Mouse (Mus musculus) midbrain, embryonic 15.5 days (tissue): ENCODE data around the gene Gm17542. TPM values are rescaled to one million over a fixed set of nuclear protein-coding genes. Genes with fewer than 3 reads are reported as not detected.

Source experiments
- ATAC-seq: fragments of 200-750 bp; cut with Nextera tagmentation; replicated peaks from 2 replicates; pipeline ENCODE4 v1.8.0; 2017; ENCODE audit warnings: moderate TSS enrichment
- H3K27ac ChIP-seq: fragments of 300-500 bp; sonication (generic); 2 replicates; pipeline ENCODE4 v1.5.1; 2015; ENCODE audit warnings: mild to moderate bottlenecking, inconsistent platforms
- H3K27me3 ChIP-seq: fragments of 300-500 bp; sonication (generic); replicated peaks from 2 replicates; pipeline ENCODE4 v1.6.1; 2015; ENCODE audit warnings: inconsistent platforms
- H3K36me3 ChIP-seq: fragments of 300-500 bp; sonication (generic); replicated peaks from 2 replicates; pipeline ENCODE4 v1.6.1; 2015; ENCODE audit warnings: inconsistent platforms
- H3K4me1 ChIP-seq: fragments of 300-500 bp; sonication (generic); 2 replicates; pipeline ENCODE4 v1.6.1; 2015; ENCODE audit warnings: inconsistent platforms
- H3K4me2 ChIP-seq: fragments of 300-500 bp; sonication (generic); 2 replicates; pipeline ENCODE4 v1.6.1; 2015; ENCODE audit warnings: inconsistent platforms, mild to moderate bottlenecking, moderate library complexity
- H3K4me3 ChIP-seq: fragments of 300-500 bp; sonication (generic); 2 replicates; pipeline ENCODE4 v1.5.1; 2015; ENCODE audit warnings: mild to moderate bottlenecking, inconsistent platforms
- H3K9ac ChIP-seq: fragments of 300-500 bp; sonication (generic); 2 replicates; pipeline ENCODE4 v1.6.1; 2015; ENCODE audit warnings: mild to moderate bottlenecking, inconsistent platforms
- H3K9me3 ChIP-seq: fragments of 300-500 bp; sonication (generic); 2 replicates; pipeline ENCODE4 v1.6.1; 2016; ENCODE audit warnings: inconsistent platforms
- WGBS: fragments of 180-500 bp; shearing (Covaris S2); methylation state at CpG from one replicate; pipeline ENCODE4 v1.1.7; 2015; ENCODE audit warnings: mixed read lengths; 5-methylcytosine and 5-hydroxymethylcytosine counted together
- polyA plus RNA-seq: library from polyadenylated mRNA; unstranded; fragments of >200 nt; fragmentation: Nextera tagmentation; extraction: Ambion mirVana; gene quantifications from 2 replicates; pipeline ENCODE4 v1.2.1, GENCODE M21; 2015

The Gm17542 gene
- polyA plus RNA-seq, 1 experiment from 2014 or later, result not detected

- ATAC-seq, result peak; percentile 83
- H3K9me3 ChIP-seq, result no peaks in the 10 kb centered on the region
Measured at GRCm38 (mm10) chr10:58673278-58674061, 44.5 kb downstream of the Gm17542 start.

GRCm38 (mm10) chr10:58672557-58673277, 45.3 kb downstream of the Gm17542 start:
- Histone ChIP-seq H3K4me2 (no peak overlapping the region), H3K27me3 (no peaks in the 10 kb centered on the region; the same call in 1 of the 2 replicates), H3K9me3 (no peaks in the 10 kb centered on the region), H3K36me3 (no peaks in the 10 kb centered on the region), H3K27ac (peak overlapping the region; percentile 13; the same call in 1 of the 2 replicates), H3K4me1 (peaks cover 21% of the 10 kb centered on the region), H3K4me3 (no peak overlapping the region), H3K9ac (no peak overlapping the region)
- ATAC-seq, result peak; percentile 66
- 26% methylated on average over 10 of the region's 10 CpGs for WGBS

More at GRCm38 (mm10) chr10:58673278-58674061, 44.5 kb downstream of the Gm17542 start:
- Histone ChIP-seq H3K4me1 (peaks cover 21% of the 10 kb centered on the region), H3K4me2 (peak overlapping the region; percentile 39), H3K9ac (no peak overlapping the region), H3K27me3 (no peaks in the 10 kb centered on the region; the same call in 1 of the 2 replicates), H3K27ac (peak overlapping the region; percentile 45; the same call in 1 of the 2 replicates), H3K36me3 (no peaks in the 10 kb centered on the region), H3K4me3 (no peak overlapping the region)
- WGBS, result 20% methylated on average over 15 of the region's 15 CpGs

- no peak overlapping the region for H3K27ac ChIP-seq
- H3K4me1 ChIP-seq, result 0 out of 2 replicates have a peak, but pooled peaks cover 3% of the 10 kb centered on the region
- H3K4me3 ChIP-seq, result no peak overlapping the region
- H3K4me2 ChIP-seq, result no peak overlapping the region
- H3K9me3 ChIP-seq, result no peaks in the 10 kb centered on the region
- H3K9ac ChIP-seq, result no peak overlapping the region
- ATAC-seq, result peak; percentile 25; the same call in 1 of the 2 replicates
- H3K36me3 ChIP-seq, result no peaks in the 10 kb centered on the region
- H3K27me3 ChIP-seq, result no peaks in the 10 kb centered on the region
- WGBS, result 79% methylated on average over 5 of the region's 5 CpGs
Measured at GRCm38 (mm10) chr10:58663868-58664267, 54.1 kb downstream of the Gm17542 start.

Other genes with a start within 250 kb of the Gm17542 start
- gene Ccdc138, start 220.3 kb downstream of the Gm17542 start, polyA plus RNA-seq, result 9.6 and 10.0 TPM in 2 replicates
- gene Edar, start 42.6 kb downstream of the Gm17542 start, polyA plus RNA-seq, result 0.20 and 0.28 TPM in 2 replicates
- gene Sh3rf3, start 95.1 kb upstream of the Gm17542 start, polyA plus RNA-seq, result 3.1 and 4.0 TPM in 2 replicates